28 mouse cellular contexts compared by ENCODE assay signal in the genomic region with DNA sequence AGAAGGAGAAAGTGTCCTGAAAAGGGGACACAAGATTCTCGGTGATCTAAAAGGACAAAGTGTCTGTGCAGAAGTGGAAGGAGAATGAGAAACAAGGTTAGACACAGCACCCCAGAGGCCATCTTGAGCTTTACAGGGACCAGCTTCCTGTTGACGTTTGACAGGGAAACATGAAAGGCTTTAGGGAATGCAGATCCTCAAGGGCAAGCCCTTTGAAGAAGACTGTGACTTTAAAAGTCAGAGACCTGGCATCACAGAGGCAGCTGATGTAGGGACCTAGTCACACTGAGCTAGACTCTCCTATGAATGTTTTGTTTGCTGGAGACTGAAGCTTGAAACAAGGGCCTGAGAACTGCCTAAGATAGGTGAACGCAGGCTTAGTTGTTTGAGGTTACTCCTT.
DNase-seq lines count a peak whose midpoint lies in the region; ATAC-seq and TF ChIP-seq lines count a peak whose summit lies in the region.
"Had no signal": no experiment of that assay in that cellular context is flagged by ENCODE, and none has a peak within 500 bp of the region (broad histone marks: within the 10 kb centered on the region; RNA-seq: fewer than 3 reads in every experiment).

No protein-coding gene starts in this region.

- H3K36me3 ChIP-seq in hindbrain, embryonic 13.5 days = no peaks in the 10 kb centered on the region
- H3K36me3 ChIP-seq in hindbrain, embryonic 10.5 days = no peaks in the 10 kb centered on the region
- H3K36me3 ChIP-seq in ES-E14 (ENCODE audit: control insufficient read depth, insufficient read depth, low read length, poor library complexity, severe bottlenecking) = no peaks in the 10 kb centered on the region
- H3K36me3 ChIP-seq in forebrain, embryonic 15.5 days = no peaks in the 10 kb centered on the region
- H3K36me3 ChIP-seq: embryonic facial prominence, embryonic 13.5 days; embryonic facial prominence, embryonic 15.5 days; forebrain, embryonic 10.5 days; forebrain, embryonic 12.5 days; G1E had no signal

- DNase-seq in hindbrain, embryonic 10.5 days (ENCODE audit: low spot score) = no peak
- peak; percentile 4 for DNase-seq in thymus, postnatal 0 days (ENCODE audit: low spot score)
- DNase-seq in thymus, adult 18-20 months = no peak
- peak; percentile 31 for DNase-seq in ES-E14 (ENCODE audit: low read depth, low spot score)
- DNase-seq in ZHBTc4 (ENCODE audit: low read depth, low spot score) = peak; percentile 75
- no peak for DNase-seq in B cell, adult 2 months
- DNase-seq: adrenal gland, adult 8-10 months; adrenal gland, postnatal 14 days; adrenal gland, postnatal 36 days; cerebellum, adult 11 months; cerebellum, adult 18-20 months; cerebellum, adult 8-10 months; cerebellum, adult 9-11 months; cerebellum, postnatal 14 days; cerebellum, postnatal 36 days; embryo, embryonic 11 days; forebrain, postnatal 0 days had no signal

- WGBS in hindbrain, embryonic 13.5 days = 60% methylated on average over 3 of the region's 3 CpGs
- WGBS in hindbrain, embryonic 10.5 days = 64% methylated on average over 3 of the region's 3 CpGs
- 78% methylated on average over 3 of the region's 3 CpGs for WGBS in forebrain, embryonic 15.5 days

- H3K4me3 ChIP-seq in hindbrain, embryonic 13.5 days = no peak overlapping the region
- no peak overlapping the region for H3K4me3 ChIP-seq in hindbrain, embryonic 10.5 days
- H3K4me3 ChIP-seq in ES-E14 (ENCODE audit: insufficient read depth in 1 of 2, low read depth in 1 of 2, low read length in 2 of 2, poor library complexity in 1 of 2, severe bottlenecking in 1 of 2) = no peak overlapping the region
- H3K4me3 ChIP-seq in forebrain, embryonic 15.5 days = no peak overlapping the region
- H3K4me3 ChIP-seq: embryonic facial prominence, embryonic 13.5 days; embryonic facial prominence, embryonic 15.5 days; erythroblast, embryonic 14.5 days; forebrain, embryonic 10.5 days; forebrain, embryonic 12.5 days had no signal

- peaks cover 11% of the 10 kb centered on the region for H3K4me1 ChIP-seq in hindbrain, embryonic 13.5 days (replicated peaks)
- no peaks in the 10 kb centered on the region for H3K4me1 ChIP-seq in hindbrain, embryonic 10.5 days (replicated peaks)
- H3K4me1 ChIP-seq in ES-E14 (ENCODE audit: control insufficient read depth in 2 of 2, insufficient read depth in 2 of 2, low read length in 2 of 2, poor library complexity in 1 of 2) = peaks cover 0 to 5% of the 10 kb centered on the region in 2 experiments; a peak in 1 of 4 replicates
- peaks cover 11% of the 10 kb centered on the region for H3K4me1 ChIP-seq in forebrain, embryonic 15.5 days
- H3K4me1 ChIP-seq: embryonic facial prominence, embryonic 15.5 days had no signal

- H3K9me3 ChIP-seq in hindbrain, embryonic 13.5 days = no peaks in the 10 kb centered on the region
- H3K9me3 ChIP-seq in hindbrain, embryonic 10.5 days = no peaks in the 10 kb centered on the region
- H3K9me3 ChIP-seq in ES-E14 (ENCODE audit: control insufficient read depth, insufficient read depth, low read depth, low read length) = no peaks in the 10 kb centered on the region
- no peaks in the 10 kb centered on the region for H3K9me3 ChIP-seq in forebrain, embryonic 15.5 days
- H3K9me3 ChIP-seq: embryonic facial prominence, embryonic 13.5 days; embryonic facial prominence, embryonic 15.5 days; forebrain, embryonic 10.5 days; forebrain, embryonic 12.5 days; G1E had no signal

- peak overlapping the region; percentile 12; the same call in 1 of the 2 replicates for H3K27ac ChIP-seq in hindbrain, embryonic 13.5 days
- H3K27ac ChIP-seq in hindbrain, embryonic 10.5 days = no peak overlapping the region
- H3K27ac ChIP-seq in ES-E14 (ENCODE audit: insufficient read depth, low read depth, low read length, poor library complexity, severe bottlenecking) = peak overlapping the region; percentile 69; the same call in 1 of the 2 replicates
- no peak overlapping the region for H3K27ac ChIP-seq in forebrain, embryonic 15.5 days (replicated peaks)
- H3K27ac ChIP-seq: embryonic facial prominence, embryonic 13.5 days; embryonic facial prominence, embryonic 15.5 days; forebrain, embryonic 10.5 days; forebrain, embryonic 12.5 days had no signal

- no peak overlapping the region for H3K4me2 ChIP-seq in hindbrain, embryonic 13.5 days
- H3K4me2 ChIP-seq in forebrain, embryonic 15.5 days (replicated peaks) = no peak overlapping the region
- H3K4me2 ChIP-seq: embryonic facial prominence, embryonic 13.5 days; embryonic facial prominence, embryonic 15.5 days; forebrain, embryonic 12.5 days had no signal

- no peak overlapping the region for H3K9ac ChIP-seq in hindbrain, embryonic 13.5 days
- no peak overlapping the region for H3K9ac ChIP-seq in ES-E14 (ENCODE audit: insufficient read depth, low read depth, low read length, poor library complexity, severe bottlenecking)
- no peak overlapping the region for H3K9ac ChIP-seq in forebrain, embryonic 15.5 days (replicated peaks)
- H3K9ac ChIP-seq: embryonic facial prominence, embryonic 13.5 days; embryonic facial prominence, embryonic 15.5 days; forebrain, embryonic 12.5 days; forebrain, postnatal 0 days had no signal

- H3K27me3 ChIP-seq in hindbrain, embryonic 13.5 days = no peaks in the 10 kb centered on the region
- H3K27me3 ChIP-seq in hindbrain, embryonic 10.5 days (ENCODE audit: insufficient read depth, poor library complexity, severe bottlenecking) = no peaks in the 10 kb centered on the region
- no peaks in the 10 kb centered on the region for H3K27me3 ChIP-seq in forebrain, embryonic 15.5 days
- H3K27me3 ChIP-seq: embryonic facial prominence, embryonic 13.5 days; embryonic facial prominence, embryonic 15.5 days; forebrain, embryonic 12.5 days; Patski had no signal

- ATAC-seq in hindbrain, embryonic 13.5 days (ENCODE audit: low FRiP score) = no peak
- no peak for ATAC-seq in forebrain, embryonic 15.5 days (replicated peaks)
- ATAC-seq: activated CD4-positive, CD25-positive, alpha-beta regulatory T cell, adult 4 months; forebrain, embryonic 14.5 days; forebrain, postnatal 0 days; Patski had no signal

- in situ Hi-C loops in ES-E14 (cut with MboI; ENCODE audit: low sequenced_read_pairs in 2 of 2, unreplicated experiment in 2 of 2) = no loop called here

TF ChIP-seq in ES-E14, 5 proteins besides CTCF, POLR2A, EP300 and RAD21:
- TF ChIP-seq MAFK (IDR thresholded peaks at IDR 0.05; ENCODE audit: insufficient read depth, low read depth, low read length) (no peak), CHD2 (IDR thresholded peaks at IDR 0.05; ENCODE audit: low read depth, low read length) (no peak), ZNF384 (IDR thresholded peaks at IDR 0.05; ENCODE audit: low read depth, low read length) (no peak), HCFC1 (IDR thresholded peaks at IDR 0.05; ENCODE audit: borderline replicate concordance, insufficient read depth, low read length) (no peak), ZC3H11A (IDR thresholded peaks at IDR 0.05; ENCODE audit: borderline replicate concordance, low read depth, low read length) (no peak)

Comparison
In these comparisons a context has a peak if more than half of its experiments do, and no peak if none do; other contexts are left out.
1. H3K27ac ChIP-seq: peak in hindbrain, embryonic 13.5 days (single experiment) and ES-E14 (single experiment); none in hindbrain, embryonic 10.5 days (single experiment) and forebrain, embryonic 15.5 days (single experiment).
2. DNase-seq: peak in thymus, postnatal 0 days (single experiment), ES-E14 (single experiment) and ZHBTc4 (single experiment); none in hindbrain, embryonic 10.5 days (single experiment), thymus, adult 18-20 months (0 of 2) and B cell, adult 2 months (0 of 2).